Mouse (Mus musculus) liver, embryonic 13.5 days (tissue): ENCODE results near the gene Lpcat2b. TPM values are rescaled to one million over a fixed set of nuclear protein-coding genes. Genes with fewer than 3 reads are reported as not detected.
A peak's percentile ranks its signal among the peaks of the same experiment; 100 is the strongest.
"Not testable (repeated sequence)": the region's sequence is repeated elsewhere in the genome, so short reads cannot be mapped to it uniquely, and the experiment has no call there.

Experiments used
- ATAC-seq: fragments of 200-750 bp; cut with Nextera tagmentation; 2 replicates; pipeline ENCODE4 v1.8.0; 2017; ENCODE audit warnings: low read depth, mild to moderate bottlenecking, moderate number of reproducible peaks, moderate library complexity
- DNase-seq: peaks from one replicate; pipeline ENCODE4 v3.0.0; 2022
- H3K27ac ChIP-seq: fragments of 300-500 bp; sonication (generic); 2 replicates; pipeline ENCODE4 v1.5.1; 2015; ENCODE audit warnings: moderate library complexity, mild to moderate bottlenecking, inconsistent platforms
- H3K27me3 ChIP-seq: fragments of 300-500 bp; sonication (generic); 2 replicates; pipeline ENCODE4 v1.6.1; 2015; ENCODE audit warnings: mild to moderate bottlenecking, inconsistent platforms
- H3K36me3 ChIP-seq: fragments of 300-500 bp; sonication (generic); 2 replicates; pipeline ENCODE4 v1.6.1; 2015; ENCODE audit warnings: mild to moderate bottlenecking, inconsistent platforms
- H3K4me1 ChIP-seq: fragments of 300-500 bp; sonication (generic); replicated peaks from 2 replicates; pipeline ENCODE4 v1.6.1; 2015; ENCODE audit warnings: inconsistent platforms
- H3K4me2 ChIP-seq: fragments of 300-500 bp; sonication (generic); 2 replicates; pipeline ENCODE4 v1.6.1; 2015; ENCODE audit warnings: inconsistent platforms, mild to moderate bottlenecking, moderate library complexity
- H3K4me3 ChIP-seq: fragments of 300-500 bp; sonication (generic); replicated peaks from 2 replicates; pipeline ENCODE4 v1.5.1; 2015; ENCODE audit warnings: mild to moderate bottlenecking, inconsistent platforms
- H3K9ac ChIP-seq: fragments of 300-500 bp; sonication (generic); 2 replicates; pipeline ENCODE4 v1.6.1; 2015; ENCODE audit warnings: mild to moderate bottlenecking, inconsistent platforms
- H3K9me3 ChIP-seq: fragments of 300-500 bp; sonication (generic); replicated peaks from 2 replicates; pipeline ENCODE4 v1.6.1; 2016; ENCODE audit warnings: inconsistent platforms
- WGBS: fragments of 180-500 bp; shearing (Covaris S2); methylation state at CpG from one replicate; pipeline ENCODE4 v1.1.7; 2015; ENCODE audit not compliant: insufficient replicate concordance; 5-methylcytosine and 5-hydroxymethylcytosine counted together
- polyA plus RNA-seq: library from polyadenylated mRNA; unstranded; fragments of >200 nt; fragmentation: Nextera tagmentation; extraction: Ambion mirVana; gene quantifications from 2 replicates; pipeline ENCODE4 v1.2.1, GENCODE M21; 2015

The Lpcat2b gene
- not detected in 2 replicates for polyA plus RNA-seq

DNA sequence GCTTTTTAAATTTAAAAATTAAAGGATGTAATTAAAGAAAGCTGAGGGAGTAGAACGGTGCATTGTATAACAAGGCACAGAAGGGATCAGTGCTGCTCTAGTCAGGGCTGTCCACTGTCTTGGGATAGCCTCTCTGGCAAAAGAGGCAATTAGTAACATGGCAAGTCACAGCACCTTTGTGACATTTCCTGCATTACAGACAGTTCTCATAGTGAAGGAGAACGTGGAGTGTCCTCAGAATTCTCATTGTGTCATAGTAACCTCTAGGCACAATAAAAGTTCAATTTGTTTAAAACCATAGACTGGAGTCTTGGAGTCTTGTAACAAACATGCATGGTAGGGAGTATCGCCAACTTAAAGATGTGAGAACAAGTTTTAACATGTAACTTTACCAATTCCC is at the start of gene Lpcat2b:
Lpcat2b (plus strand) TSS at position 301 of the 400 bp plus-strand sequence.
- H3K9me3 ChIP-seq, result no peaks in the 10 kb centered on the region
- ATAC-seq (no peak), DNase-seq (no peak)
- H3K9ac ChIP-seq, result no peak within 1 kb of the TSS
- no peaks in the 10 kb centered on the region for H3K36me3 ChIP-seq
- no peak within 1 kb of the TSS for H3K4me2 ChIP-seq
- H3K27me3 ChIP-seq, result peaks cover 28% of the 10 kb centered on the region
- H3K27ac ChIP-seq, result no peak within 1 kb of the TSS
- peaks cover 5% of the 10 kb centered on the region for H3K4me1 ChIP-seq
- H3K4me3 ChIP-seq, result no peak within 1 kb of the TSS
- 55% methylated on average over 3 of the region's 3 CpGs for WGBS

DNA sequence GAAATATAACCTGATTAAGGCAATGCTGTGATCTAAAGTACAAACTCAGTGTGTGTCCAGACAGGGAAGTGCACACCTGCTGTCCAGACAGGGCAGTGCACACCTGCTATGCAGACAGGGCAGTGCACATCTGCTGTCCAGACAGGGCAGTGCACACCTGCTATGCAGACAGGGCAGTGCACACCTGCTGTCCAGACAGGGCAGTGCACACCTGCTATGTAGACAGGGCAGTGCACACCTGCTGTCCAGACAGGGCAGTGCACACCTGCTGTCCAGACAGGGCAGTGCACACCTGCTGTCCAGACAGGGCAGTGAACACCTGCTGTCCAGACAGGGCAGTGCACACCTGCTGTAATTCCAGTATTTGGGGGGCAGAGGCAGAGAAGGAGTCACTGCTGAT is 44.9 kb upstream of the Lpcat2b start:
- H3K4me2 ChIP-seq, H3K36me3 ChIP-seq, H3K27me3 ChIP-seq, H3K27ac ChIP-seq, H3K4me1 ChIP-seq, H3K9me3 ChIP-seq, DNase-seq, ATAC-seq, H3K4me3 ChIP-seq, H3K9ac ChIP-seq: not testable (repeated sequence)

DNA sequence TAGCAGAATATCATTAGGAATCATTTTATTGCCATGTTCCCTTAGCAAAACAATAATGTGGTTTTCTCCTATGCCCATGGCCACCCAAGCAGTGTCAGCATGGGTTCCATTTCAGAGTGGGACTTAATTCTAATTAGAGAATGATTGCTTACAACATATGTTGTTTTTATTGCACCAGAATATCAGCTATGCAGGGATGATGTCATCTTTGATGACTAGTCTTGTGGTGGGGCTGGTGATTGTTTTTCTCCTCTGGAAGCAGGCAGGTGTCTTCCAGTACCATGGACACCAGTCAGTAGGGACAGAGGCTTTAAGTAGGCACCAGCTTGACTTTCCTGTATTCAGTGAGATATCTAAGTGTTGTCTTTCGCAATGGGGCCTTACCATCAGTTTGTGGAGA is 43.6 kb upstream of the Lpcat2b start:
- Histone ChIP-seq H3K9me3 (no peaks in the 10 kb centered on the region), H3K36me3 (no peaks in the 10 kb centered on the region), H3K4me2 (no peak overlapping the region), H3K4me3 (no peak overlapping the region), H3K9ac (no peak overlapping the region), H3K4me1 (no peaks in the 10 kb centered on the region), H3K27ac (no peak overlapping the region), H3K27me3 (no peaks in the 10 kb centered on the region)
- DNase-seq (no peak), ATAC-seq (no peak)
- 88% methylated on average over 1 of the region's 1 CpGs for WGBS

DNA sequence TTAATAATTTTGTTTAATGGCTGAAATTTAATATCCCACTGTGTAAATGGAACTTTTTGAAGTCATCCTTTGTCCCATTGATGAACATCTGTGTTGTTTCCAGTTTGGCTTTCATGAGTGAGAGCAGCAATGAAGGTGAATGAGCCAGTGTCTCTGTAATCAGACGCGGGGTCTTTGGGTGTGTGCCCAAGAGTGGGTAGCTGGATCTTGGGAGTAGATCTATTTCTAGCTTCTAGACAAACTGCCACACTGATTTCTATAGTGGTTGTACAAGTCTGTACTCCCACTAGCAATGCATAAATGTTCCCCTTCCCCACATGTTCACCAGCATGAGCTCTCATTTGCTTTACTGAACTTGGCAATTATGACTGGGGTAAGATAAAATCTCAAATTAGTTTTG is 42.0 kb upstream of the Lpcat2b start:
- 90% methylated on average over 2 of the region's 2 CpGs for WGBS
- ATAC-seq, result no peak

DNA sequence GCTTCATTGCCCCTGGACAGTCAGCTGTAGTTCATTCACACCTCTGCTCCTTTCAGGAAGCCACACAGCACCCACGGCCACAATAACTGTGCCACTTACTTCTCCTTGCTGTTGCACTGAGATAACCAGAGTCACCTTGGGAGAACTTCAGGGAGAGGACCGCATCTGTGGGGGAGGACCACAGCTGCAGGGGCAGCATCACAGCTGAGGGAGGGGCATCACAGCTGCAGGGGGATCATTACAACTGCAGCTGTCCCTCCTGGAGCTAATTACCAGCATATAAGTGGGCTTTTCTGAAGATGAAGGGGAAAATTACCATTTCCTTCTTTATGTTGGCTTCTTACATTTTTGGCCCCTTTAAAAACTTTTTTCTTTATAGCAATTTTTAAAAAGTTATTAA is 36.9 kb upstream of the Lpcat2b start:
- Histone ChIP-seq H3K27me3 (no peaks in the 10 kb centered on the region), H3K4me3 (no peak overlapping the region), H3K9ac (no peak overlapping the region), H3K4me1 (no peaks in the 10 kb centered on the region), H3K36me3 (no peaks in the 10 kb centered on the region), H3K4me2 (no peak overlapping the region), H3K27ac (no peak overlapping the region), H3K9me3 (no peaks in the 10 kb centered on the region)
- ATAC-seq (no peak), DNase-seq (no peak)
- WGBS, result 26% methylated on average over 2 of the region's 2 CpGs

More for the DNA sequence above, 42.0 kb upstream of the Lpcat2b start:
- no peaks in the 10 kb centered on the region for H3K27me3 ChIP-seq
- H3K36me3 ChIP-seq, result no peaks in the 10 kb centered on the region
- no peaks in the 10 kb centered on the region for H3K4me1 ChIP-seq
- no peak overlapping the region for H3K4me3 ChIP-seq
- H3K27ac ChIP-seq, result no peak overlapping the region
- DNase-seq, result no peak
- H3K9ac ChIP-seq, result no peak overlapping the region
- no peak overlapping the region for H3K4me2 ChIP-seq
- no peaks in the 10 kb centered on the region for H3K9me3 ChIP-seq

GRCm38 (mm10) chr5:107402436-107402835 is 28.9 kb upstream of the Lpcat2b start, which contains the start of gene Ephx4:
Gene Ephx4, plus strand, starts transcription at chr5:107402736.
- H3K36me3 ChIP-seq, result no peaks in the 10 kb centered on the region
- peaks cover 51% of the 10 kb centered on the region for H3K27me3 ChIP-seq
- H3K4me2 ChIP-seq, result peak within 1 kb of the TSS; percentile 74
- ATAC-seq, result no peak
- H3K4me3 ChIP-seq, result peak within 1 kb of the TSS; percentile 57
- H3K4me1 ChIP-seq, result peaks cover 8% of the 10 kb centered on the region; the same call in 1 of the 2 replicates
- H3K27ac ChIP-seq, result no peak within 1 kb of the TSS
- no peaks in the 10 kb centered on the region for H3K9me3 ChIP-seq
- no peak for DNase-seq
- peak within 1 kb of the TSS; percentile 26; the same call in 1 of the 2 replicates for H3K9ac ChIP-seq
- 23% methylated on average over 5 of the region's 5 CpGs for WGBS

- ATAC-seq, result peak; percentile 29; the same call in 1 of the 2 replicates
- no peaks in the 10 kb centered on the region for H3K36me3 ChIP-seq
- no peak for DNase-seq
- no peaks in the 10 kb centered on the region for H3K9me3 ChIP-seq
- H3K27me3 ChIP-seq, result peaks cover 51% of the 10 kb centered on the region
- 1% methylated on average over 76 of the region's 80 CpGs for WGBS
- peak overlapping the region; percentile 74 for H3K4me2 ChIP-seq
- H3K27ac ChIP-seq, result no peak overlapping the region
- peaks cover 8% of the 10 kb centered on the region; the same call in 1 of the 2 replicates for H3K4me1 ChIP-seq
- peak overlapping the region; percentile 26; the same call in 1 of the 2 replicates for H3K9ac ChIP-seq
- H3K4me3 ChIP-seq, result peak overlapping the region; percentile 57
Measured at GRCm38 (mm10) chr5:107403011-107403946, 28.1 kb upstream of the Lpcat2b start.

DNA sequence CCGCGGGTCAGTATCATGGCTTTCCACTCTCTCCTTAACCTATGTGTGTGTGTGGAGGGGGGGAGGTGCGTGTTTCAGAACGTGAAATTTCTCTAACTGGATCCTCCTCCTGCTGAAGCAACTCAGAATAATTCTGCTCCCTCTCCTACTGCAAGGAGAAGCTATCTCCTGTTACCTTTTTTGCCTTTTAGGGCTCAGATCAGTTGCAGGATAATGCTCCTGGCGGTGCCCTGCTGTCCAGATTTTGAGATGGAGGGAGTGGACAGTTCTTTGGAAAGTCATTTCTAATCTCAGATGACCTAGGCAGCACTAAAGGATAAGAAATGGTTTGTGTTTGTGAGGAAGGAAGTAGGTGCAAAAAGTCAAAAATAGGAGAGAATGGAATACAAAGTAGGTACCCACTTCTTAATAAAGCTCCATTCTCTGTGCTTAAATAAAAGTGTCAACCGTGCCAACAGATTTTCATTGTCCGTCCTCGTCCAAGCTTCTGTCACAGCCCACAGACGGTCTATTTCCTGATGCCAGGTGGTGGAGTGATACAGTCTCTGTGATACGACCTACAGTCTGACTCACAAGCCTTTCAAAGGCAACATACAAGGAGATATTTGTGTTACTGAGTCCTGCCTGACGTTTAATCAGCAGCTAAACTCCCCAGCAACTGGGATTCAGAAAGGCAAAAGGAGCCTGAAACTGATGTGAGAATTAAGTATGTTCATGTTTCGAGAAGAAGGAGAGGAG is 27.2 kb upstream of the Lpcat2b start:
- H3K9ac ChIP-seq, result 0 out of 2 replicates have a peak overlapping the region, but pooled peaks have one; percentile 26

DNA sequence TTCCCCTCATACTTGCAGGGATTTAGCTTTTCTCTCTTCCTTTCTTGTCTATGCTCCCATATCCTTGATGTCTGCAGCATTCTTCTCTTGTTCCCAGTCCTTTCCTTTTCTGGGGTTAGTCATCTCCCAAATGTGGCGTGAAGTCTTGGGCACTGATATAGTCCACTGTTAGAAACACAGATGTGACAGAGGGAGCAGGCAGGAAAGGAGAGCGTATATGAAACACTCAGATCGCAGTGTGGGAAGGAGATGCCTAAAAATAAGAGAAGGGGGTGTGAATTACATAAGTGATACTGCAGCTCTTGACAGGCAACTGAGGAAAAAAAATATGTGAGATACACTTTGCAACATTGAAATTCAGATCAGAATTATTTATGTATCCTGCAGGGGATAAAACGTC is 26.0 kb upstream of the Lpcat2b start:
- Histone ChIP-seq H3K36me3 (no peaks in the 10 kb centered on the region), H3K4me1 (peaks cover 8% of the 10 kb centered on the region; the same call in 1 of the 2 replicates), H3K27me3 (peaks cover 51% of the 10 kb centered on the region), H3K4me3 (no peak overlapping the region), H3K4me2 (no peak overlapping the region), H3K9ac (no peak overlapping the region), H3K27ac (no peak overlapping the region), H3K9me3 (no peaks in the 10 kb centered on the region)
- no peak for DNase-seq
- 71% methylated on average over 4 of the region's 4 CpGs for WGBS
- no peak for ATAC-seq

More for the DNA sequence above, 27.2 kb upstream of the Lpcat2b start:
- peak overlapping the region; percentile 74 for H3K4me2 ChIP-seq
- H3K4me1 ChIP-seq, result peaks cover 8% of the 10 kb centered on the region; the same call in 1 of the 2 replicates
- H3K27me3 ChIP-seq, result peaks cover 51% of the 10 kb centered on the region
- H3K27ac ChIP-seq, result no peak overlapping the region
- H3K36me3 ChIP-seq, result no peaks in the 10 kb centered on the region
- no peaks in the 10 kb centered on the region for H3K9me3 ChIP-seq
- ATAC-seq (no peak), DNase-seq (no peak)
- peak overlapping the region; percentile 57 for H3K4me3 ChIP-seq
- WGBS, result 28% methylated on average over 12 of the region's 12 CpGs

- WGBS, result 84% methylated on average over 1 of the region's 1 CpGs
- peaks cover 8% of the 10 kb centered on the region for H3K27me3 ChIP-seq
- H3K4me2 ChIP-seq, result no peak overlapping the region
- H3K4me1 ChIP-seq, result no peaks in the 10 kb centered on the region
- H3K27ac ChIP-seq, result no peak overlapping the region
- no peaks in the 10 kb centered on the region for H3K9me3 ChIP-seq
- ATAC-seq (no peak), DNase-seq (no peak)
- no peak overlapping the region for H3K4me3 ChIP-seq
- no peaks in the 10 kb centered on the region for H3K36me3 ChIP-seq
- no peak overlapping the region for H3K9ac ChIP-seq
Measured at GRCm38 (mm10) chr5:107410305-107410704, 21.0 kb upstream of the Lpcat2b start.

GRCm38 (mm10) chr5:107411326-107411725 is 20.0 kb upstream of the Lpcat2b start:
- H3K9ac ChIP-seq, result no peak overlapping the region
- H3K36me3 ChIP-seq, result no peaks in the 10 kb centered on the region
- WGBS, result 55% methylated on average over 4 of the region's 4 CpGs
- no peak for ATAC-seq
- no peak overlapping the region for H3K27ac ChIP-seq
- H3K27me3 ChIP-seq, result peaks cover 4% of the 10 kb centered on the region
- H3K4me1 ChIP-seq, result no peaks in the 10 kb centered on the region
- no peak overlapping the region for H3K4me3 ChIP-seq
- H3K4me2 ChIP-seq, result no peak overlapping the region
- H3K9me3 ChIP-seq, result no peaks in the 10 kb centered on the region
- no peak for DNase-seq
